In genomic region chr9:64074831-64075230, GRCm38 (mm10) we compare ENCODE assay signal across 23 mouse cellular contexts. TPM values are rescaled to one million over a fixed set of nuclear protein-coding genes. Genes with fewer than 3 reads are reported as not detected.
DNase-seq lines count a peak whose midpoint lies in the region; ATAC-seq lines count a peak whose summit lies in the region.
"Had no signal": no experiment of that assay in that cellular context is flagged by ENCODE, and none has a peak within 500 bp of the region (broad histone marks: within the 10 kb centered on the region; RNA-seq: fewer than 3 reads in every experiment).

No protein-coding gene starts in this region.

- peak overlapping the region; percentile 24; the same call in 1 of the 2 replicates for H3K27ac ChIP-seq in hindbrain, embryonic 10.5 days
- no peak overlapping the region for H3K27ac ChIP-seq in hindbrain, embryonic 13.5 days
- peak overlapping the region; percentile 26; the same call in 1 of the 2 replicates for H3K27ac ChIP-seq in embryonic facial prominence, embryonic 10.5 days (replicated peaks)
- H3K27ac ChIP-seq in limb, embryonic 11.5 days (replicated peaks; ENCODE audit: low read depth, low read length): no peak overlapping the region; the same call in 1 of the 2 replicates
- H3K27ac ChIP-seq: hindbrain, embryonic 12.5 days; midbrain, embryonic 13.5 days had no signal

- H3K4me1 ChIP-seq in hindbrain, embryonic 10.5 days (replicated peaks): peaks cover 28% of the 10 kb centered on the region
- H3K4me1 ChIP-seq in hindbrain, embryonic 13.5 days (replicated peaks): 0 out of 2 replicates have a peak, but pooled peaks cover 4% of the 10 kb centered on the region
- H3K4me1 ChIP-seq in embryonic facial prominence, embryonic 10.5 days: peaks cover 26% of the 10 kb centered on the region
- peaks cover 22% of the 10 kb centered on the region for H3K4me1 ChIP-seq in limb, embryonic 11.5 days (ENCODE audit: control insufficient read depth, insufficient read depth, low read length)
- H3K4me1 ChIP-seq: midbrain, embryonic 13.5 days had no signal

- peaks cover 4% of the 10 kb centered on the region; the same call in 1 of the 2 replicates for H3K27me3 ChIP-seq in hindbrain, embryonic 10.5 days (ENCODE audit: insufficient read depth, poor library complexity, severe bottlenecking)
- H3K27me3 ChIP-seq in hindbrain, embryonic 13.5 days: no peaks in the 10 kb centered on the region
- H3K27me3 ChIP-seq in embryonic facial prominence, embryonic 10.5 days (replicated peaks; ENCODE audit: low read depth, poor library complexity, severe bottlenecking): 0 out of 2 replicates have a peak, but pooled peaks cover 3% of the 10 kb centered on the region
- no peaks in the 10 kb centered on the region for H3K27me3 ChIP-seq in limb, embryonic 11.5 days (ENCODE audit: control insufficient read depth, insufficient read depth, low read length)
- H3K27me3 ChIP-seq: hindbrain, embryonic 12.5 days; midbrain, embryonic 13.5 days had no signal

- H3K4me2 ChIP-seq in hindbrain, embryonic 13.5 days: no peak overlapping the region
- H3K4me2 ChIP-seq in limb, embryonic 11.5 days (ENCODE audit: low read depth, severe bottlenecking): no peak overlapping the region
- H3K4me2 ChIP-seq: hindbrain, embryonic 12.5 days; midbrain, embryonic 13.5 days had no signal

- 72% methylated on average over 8 of the region's 8 CpGs for WGBS in hindbrain, embryonic 10.5 days
- WGBS in hindbrain, embryonic 13.5 days: 85% methylated on average over 8 of the region's 8 CpGs
- WGBS in embryonic facial prominence, embryonic 10.5 days: 59% methylated on average over 8 of the region's 8 CpGs
- WGBS in limb, embryonic 11.5 days: 28% methylated on average over 8 of the region's 8 CpGs

- H3K9ac ChIP-seq in hindbrain, embryonic 13.5 days: no peak overlapping the region
- H3K9ac ChIP-seq in limb, embryonic 11.5 days (ENCODE audit: low read length): no peak overlapping the region
- H3K9ac ChIP-seq: forebrain, postnatal 0 days; hindbrain, embryonic 12.5 days; midbrain, embryonic 13.5 days had no signal

- DNase-seq in hindbrain, embryonic 10.5 days (ENCODE audit: low spot score): peak; percentile 48
- peak; percentile 47 for DNase-seq in embryo, embryonic 10.5 days (ENCODE audit: low spot score)
- DNase-seq in embryonic facial prominence, embryonic 10.5 days (ENCODE audit: low spot score): no peak
- peak; percentile 76 for DNase-seq in limb, embryonic 11.5 days (ENCODE audit: low spot score)
- DNase-seq in adrenal gland, postnatal 4 days (ENCODE audit: low spot score in 2 of 2): no peak
- DNase-seq in adrenal gland, postnatal 36 days: no peak
- DNase-seq: adrenal gland, adult 8-10 months; cerebellum, adult 2 months; forebrain, postnatal 0 days; gastrocnemius, postnatal 36 days; heart, postnatal 10 days; kidney, adult 11 months; kidney, postnatal 4 days; lung, postnatal 10 days; right cerebral cortex, postnatal 14 days had no signal

- no peak overlapping the region for H3K4me3 ChIP-seq in hindbrain, embryonic 10.5 days
- no peak overlapping the region for H3K4me3 ChIP-seq in hindbrain, embryonic 13.5 days
- no peak overlapping the region for H3K4me3 ChIP-seq in embryonic facial prominence, embryonic 10.5 days
- H3K4me3 ChIP-seq in limb, embryonic 11.5 days (ENCODE audit: low read depth, low read length): no peak overlapping the region
- H3K4me3 ChIP-seq: hindbrain, embryonic 12.5 days; midbrain, embryonic 13.5 days had no signal

- no peak for ATAC-seq in hindbrain, embryonic 13.5 days (ENCODE audit: low FRiP score)
- no peak for ATAC-seq in limb, embryonic 11.5 days (ENCODE audit: insufficient number of reproducible peaks, low FRiP score, low TSS enrichment, low read depth)
- ATAC-seq: activated CD4-positive, CD25-positive, alpha-beta regulatory T cell, adult 4 months; forebrain, postnatal 0 days; midbrain, embryonic 13.5 days had no signal

- no peaks in the 10 kb centered on the region for H3K9me3 ChIP-seq in hindbrain, embryonic 10.5 days
- H3K9me3 ChIP-seq in hindbrain, embryonic 13.5 days: no peaks in the 10 kb centered on the region
- H3K9me3 ChIP-seq in embryonic facial prominence, embryonic 10.5 days: no peaks in the 10 kb centered on the region
- H3K9me3 ChIP-seq in limb, embryonic 11.5 days (ENCODE audit: control insufficient read depth, low read length): no peaks in the 10 kb centered on the region
- H3K9me3 ChIP-seq: hindbrain, embryonic 12.5 days; midbrain, embryonic 13.5 days had no signal

- no peaks in the 10 kb centered on the region for H3K36me3 ChIP-seq in hindbrain, embryonic 10.5 days
- H3K36me3 ChIP-seq in hindbrain, embryonic 13.5 days: no peaks in the 10 kb centered on the region
- H3K36me3 ChIP-seq in embryonic facial prominence, embryonic 10.5 days (replicated peaks): no peaks in the 10 kb centered on the region
- H3K36me3 ChIP-seq in limb, embryonic 11.5 days (ENCODE audit: control insufficient read depth, insufficient read depth, low read length): no peaks in the 10 kb centered on the region
- H3K36me3 ChIP-seq: hindbrain, embryonic 12.5 days; midbrain, embryonic 13.5 days had no signal

RNA-seq across cellular contexts. Expression of gene Lctl, which starts 42.1 kb away (rescaled TPM):
- polyA plus RNA-seq in hindbrain, embryonic 10.5 days (2016; fragmentation: Nextera tagmentation; extraction: Ambion mirVana): 0.16 TPM in 1 of 2 replicates, not detected in the other
- polyA plus RNA-seq in hindbrain, embryonic 13.5 days (2015; fragmentation: Nextera tagmentation; extraction: Ambion mirVana): 0.12 TPM in 1 of 2 replicates, not detected in the other
- 0.11 TPM in 1 of 2 replicates, not detected in the other for polyA plus RNA-seq in embryonic facial prominence, embryonic 10.5 days (2016; fragmentation: Nextera tagmentation; extraction: Ambion mirVana)
- not detected in 2 replicates for polyA plus RNA-seq in limb, embryonic 11.5 days (2014; fragmentation: Nextera tagmentation; extraction: Ambion mirVana)
- total RNA-seq in adrenal gland, postnatal 4 days (2021): 1 to 10 TPM in 1 of 2 experiments, under 1 TPM in 1; 0.87 to 1.1 TPM
- 1 to 10 TPM in 1 of 2 experiments, under 1 TPM in 1; 0.69 to 2.6 TPM for total RNA-seq in adrenal gland, postnatal 36 days (2021)
- total RNA-seq: forebrain, postnatal 0 days; gastrocnemius, postnatal 36 days; left cerebral cortex, postnatal 25 days; liver, adult 2 months; megakaryocyte, adult 5-6 weeks had no signal
- polyA plus RNA-seq: activated CD4-positive, CD25-positive, alpha-beta regulatory T cell, adult 4 months; forebrain, postnatal 0 days; hindbrain, embryonic 12.5 days; liver, adult 2 months; midbrain, embryonic 13.5 days; neural tube, embryonic 11.5 days had no signal

RNA-seq across cellular contexts. Expression of gene Smad6, which starts 53.0 kb away (rescaled TPM):
- polyA plus RNA-seq in hindbrain, embryonic 10.5 days (2016; fragmentation: Nextera tagmentation; extraction: Ambion mirVana): 5.3 and 6.7 TPM in 2 replicates
- polyA plus RNA-seq in hindbrain, embryonic 13.5 days (2015; fragmentation: Nextera tagmentation; extraction: Ambion mirVana): 2.3 and 2.8 TPM in 2 replicates
- 7.2 and 7.3 TPM in 2 replicates for polyA plus RNA-seq in embryonic facial prominence, embryonic 10.5 days (2016; fragmentation: Nextera tagmentation; extraction: Ambion mirVana)
- 10.1 and 12.3 TPM in 2 replicates for polyA plus RNA-seq in limb, embryonic 11.5 days (2014; fragmentation: Nextera tagmentation; extraction: Ambion mirVana)
- total RNA-seq in adrenal gland, postnatal 4 days (2021): 10 to 100 TPM; 28.8 to 32.9 TPM
- total RNA-seq in adrenal gland, postnatal 36 days (2021): 10 to 100 TPM in 1 of 2 experiments, 1 to 10 TPM in 1; 6.3 to 12.7 TPM
- polyA plus RNA-seq: activated CD4-positive, CD25-positive, alpha-beta regulatory T cell, adult 4 months had no signal

Comparison
In these comparisons a context has a peak if more than half of its experiments do, and no peak if none do; other contexts are left out.
1. H3K27ac ChIP-seq: peak in hindbrain, embryonic 10.5 days (single experiment) and embryonic facial prominence, embryonic 10.5 days (single experiment); none in hindbrain, embryonic 13.5 days (single experiment) and limb, embryonic 11.5 days (single experiment).
2. DNase-seq: peak in hindbrain, embryonic 10.5 days (single experiment), embryo, embryonic 10.5 days (single experiment) and limb, embryonic 11.5 days (single experiment); none in embryonic facial prominence, embryonic 10.5 days (single experiment), adrenal gland, postnatal 4 days (0 of 2) and adrenal gland, postnatal 36 days (0 of 2).